Mouse (Mus musculus) hindbrain, embryonic 13.5 days (tissue): Measurements from ENCODE around the gene Adprhl1. TPM values are rescaled to one million over a fixed set of nuclear protein-coding genes. Genes with fewer than 3 reads are reported as not detected.

ENCODE experiments used
- ATAC-seq: fragments of 200-750 bp; cut with Nextera tagmentation; 2 replicates; pipeline ENCODE4 v1.8.0; 2017; ENCODE audit warnings: moderate TSS enrichment; ENCODE audit not compliant: low FRiP score
- H3K27ac ChIP-seq: fragments of 300-500 bp; sonication (generic); 2 replicates; pipeline ENCODE4 v1.5.1; 2015; ENCODE audit warnings: inconsistent platforms, mild to moderate bottlenecking, moderate library complexity
- H3K27me3 ChIP-seq: fragments of 300-500 bp; sonication (generic); 2 replicates; pipeline ENCODE4 v1.6.1; 2015; ENCODE audit warnings: mild to moderate bottlenecking, inconsistent platforms
- H3K36me3 ChIP-seq: fragments of 300-500 bp; sonication (generic); 2 replicates; pipeline ENCODE4 v1.6.1; 2015; ENCODE audit warnings: mild to moderate bottlenecking, inconsistent platforms
- H3K4me1 ChIP-seq: fragments of 300-500 bp; sonication (generic); replicated peaks from 2 replicates; pipeline ENCODE4 v1.6.1; 2015; ENCODE audit warnings: inconsistent platforms
- H3K4me2 ChIP-seq: fragments of 300-500 bp; sonication (generic); 2 replicates; pipeline ENCODE4 v1.6.1; 2015; ENCODE audit warnings: inconsistent platforms, mild to moderate bottlenecking, moderate library complexity
- H3K4me3 ChIP-seq: fragments of 300-500 bp; sonication (generic); 2 replicates; pipeline ENCODE4 v1.5.1; 2015; ENCODE audit warnings: mild to moderate bottlenecking, inconsistent platforms
- H3K9ac ChIP-seq: fragments of 300-500 bp; sonication (generic); 2 replicates; pipeline ENCODE4 v1.6.1; 2015; ENCODE audit warnings: mild to moderate bottlenecking, inconsistent platforms
- H3K9me3 ChIP-seq: fragments of 300-500 bp; sonication (generic); 2 replicates; pipeline ENCODE4 v1.6.1; 2016; ENCODE audit warnings: inconsistent platforms
- WGBS: fragments of 180-500 bp; shearing (Covaris S2); methylation state at CpG from one replicate; pipeline ENCODE4 v1.1.7; 2015; 5-methylcytosine and 5-hydroxymethylcytosine counted together
- polyA plus RNA-seq: library from polyadenylated mRNA; unstranded; fragments of >200 nt; fragmentation: Nextera tagmentation; extraction: Ambion mirVana; gene quantifications from 2 replicates; pipeline ENCODE4 v1.2.1, GENCODE M21; 2015

Adprhl1 gene
- polyA plus RNA-seq, 1 experiment from 2014 or later: 0.81 TPM

DNA sequence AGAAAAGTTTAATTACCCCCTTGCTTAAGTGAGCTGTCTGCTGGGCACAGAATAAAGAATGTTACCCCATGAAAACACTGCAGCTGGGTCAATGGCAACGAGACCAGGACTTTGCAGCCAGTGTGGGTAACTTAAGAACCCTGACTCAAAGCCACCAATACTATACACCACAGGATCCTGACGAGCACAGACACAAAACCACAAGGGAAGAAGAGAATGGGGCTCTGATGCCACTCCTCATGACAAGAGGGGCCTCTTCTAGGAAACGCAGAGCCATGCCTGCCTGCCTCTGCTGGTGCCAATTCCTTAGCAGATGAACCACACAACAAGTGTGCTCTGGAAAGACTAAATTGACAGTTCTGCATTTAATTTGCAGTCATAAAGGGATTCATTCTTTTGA lies 9.4 kb upstream of the Adprhl1 start:
- H3K4me1 ChIP-seq: no peaks in the 10 kb centered on the region
- no peaks in the 10 kb centered on the region for H3K27me3 ChIP-seq
- 72% methylated on average over 3 of the region's 3 CpGs for WGBS
- H3K4me2 ChIP-seq: no peak overlapping the region
- H3K9me3 ChIP-seq: no peaks in the 10 kb centered on the region
- no peak overlapping the region for H3K9ac ChIP-seq
- no peak overlapping the region for H3K27ac ChIP-seq
- no peak overlapping the region for H3K4me3 ChIP-seq
- no peak for ATAC-seq
- peaks cover 58% of the 10 kb centered on the region for H3K36me3 ChIP-seq

- Histone ChIP-seq H3K4me1 (no peaks in the 10 kb centered on the region), H3K36me3 (peaks cover 33% of the 10 kb centered on the region)
- no peak for ATAC-seq
Measured at GRCm38 (mm10) chr8:13253413-13253812, 549 bp downstream of the Adprhl1 start.

DNA sequence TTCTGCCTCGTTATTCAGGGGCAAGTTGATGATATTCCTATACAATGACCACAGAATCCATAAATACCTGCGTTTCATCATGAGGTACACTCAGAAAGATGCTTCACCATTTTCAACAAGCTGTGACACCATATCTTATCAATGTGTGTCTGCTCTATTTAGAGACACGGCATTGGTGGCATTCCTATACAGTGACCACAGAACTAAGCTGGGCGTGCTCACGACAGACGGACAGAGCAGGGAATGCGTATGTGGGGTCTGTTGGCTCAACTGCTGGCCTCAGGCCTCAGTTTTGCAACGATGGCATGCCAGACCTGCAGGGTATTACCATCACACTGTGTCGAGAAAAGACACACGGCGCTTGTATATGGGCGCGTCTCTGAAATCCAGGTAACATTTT lies 1.1 kb downstream of the Adprhl1 start:
- no peaks in the 10 kb centered on the region for H3K27me3 ChIP-seq
- no peak for ATAC-seq
- 92% methylated on average over 13 of the region's 13 CpGs for WGBS
- H3K27ac ChIP-seq: no peak overlapping the region
- H3K4me2 ChIP-seq: no peak overlapping the region
- no peak overlapping the region for H3K9ac ChIP-seq
- peaks cover 28% of the 10 kb centered on the region for H3K36me3 ChIP-seq
- H3K9me3 ChIP-seq: no peaks in the 10 kb centered on the region
- H3K4me1 ChIP-seq: no peaks in the 10 kb centered on the region
- H3K4me3 ChIP-seq: no peak overlapping the region

More at GRCm38 (mm10) chr8:13253413-13253812, 549 bp downstream of the Adprhl1 start:
- no peak overlapping the region for H3K4me3 ChIP-seq
- WGBS: 79% methylated on average over 5 of the region's 5 CpGs
- no peak overlapping the region for H3K4me2 ChIP-seq
- H3K27ac ChIP-seq: no peak overlapping the region
- H3K9ac ChIP-seq: no peak overlapping the region
- H3K9me3 ChIP-seq: no peaks in the 10 kb centered on the region
- H3K27me3 ChIP-seq: no peaks in the 10 kb centered on the region

DNA sequence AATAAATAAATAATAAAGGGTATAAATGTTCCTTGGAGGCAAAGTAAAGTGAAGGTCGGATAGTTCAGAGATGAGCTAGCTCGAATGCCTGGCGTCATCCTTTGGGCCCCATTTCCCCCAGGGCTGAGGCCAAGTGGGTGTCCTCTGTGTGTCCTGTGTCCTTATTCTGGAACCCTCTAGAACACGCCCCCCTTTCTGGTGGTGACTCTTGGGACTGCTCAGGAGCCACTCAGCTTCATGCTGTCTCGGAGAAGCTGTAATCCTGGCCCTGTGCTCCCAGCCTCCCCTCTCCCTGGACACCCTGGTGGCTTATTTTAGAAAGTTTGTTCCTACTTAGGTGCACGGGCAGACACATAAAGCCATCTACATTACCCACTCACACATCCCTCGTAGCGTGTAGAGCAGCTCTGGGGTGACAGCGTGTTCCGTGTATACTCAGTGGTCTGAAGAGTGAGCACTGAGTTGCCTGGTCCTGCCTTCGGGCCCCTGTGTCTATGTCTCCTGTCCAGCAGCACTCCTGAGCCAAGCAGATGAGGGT lies 9.6 kb downstream of the Adprhl1 start:
- no peak overlapping the region for H3K27ac ChIP-seq
- 87% methylated on average over 11 of the region's 11 CpGs for WGBS
- no peak for ATAC-seq
- no peaks in the 10 kb centered on the region for H3K36me3 ChIP-seq
- no peaks in the 10 kb centered on the region for H3K4me1 ChIP-seq
- no peaks in the 10 kb centered on the region for H3K9me3 ChIP-seq
- no peaks in the 10 kb centered on the region for H3K27me3 ChIP-seq
- no peak overlapping the region for H3K9ac ChIP-seq
- H3K4me3 ChIP-seq: no peak overlapping the region
- no peak overlapping the region for H3K4me2 ChIP-seq

DNA sequence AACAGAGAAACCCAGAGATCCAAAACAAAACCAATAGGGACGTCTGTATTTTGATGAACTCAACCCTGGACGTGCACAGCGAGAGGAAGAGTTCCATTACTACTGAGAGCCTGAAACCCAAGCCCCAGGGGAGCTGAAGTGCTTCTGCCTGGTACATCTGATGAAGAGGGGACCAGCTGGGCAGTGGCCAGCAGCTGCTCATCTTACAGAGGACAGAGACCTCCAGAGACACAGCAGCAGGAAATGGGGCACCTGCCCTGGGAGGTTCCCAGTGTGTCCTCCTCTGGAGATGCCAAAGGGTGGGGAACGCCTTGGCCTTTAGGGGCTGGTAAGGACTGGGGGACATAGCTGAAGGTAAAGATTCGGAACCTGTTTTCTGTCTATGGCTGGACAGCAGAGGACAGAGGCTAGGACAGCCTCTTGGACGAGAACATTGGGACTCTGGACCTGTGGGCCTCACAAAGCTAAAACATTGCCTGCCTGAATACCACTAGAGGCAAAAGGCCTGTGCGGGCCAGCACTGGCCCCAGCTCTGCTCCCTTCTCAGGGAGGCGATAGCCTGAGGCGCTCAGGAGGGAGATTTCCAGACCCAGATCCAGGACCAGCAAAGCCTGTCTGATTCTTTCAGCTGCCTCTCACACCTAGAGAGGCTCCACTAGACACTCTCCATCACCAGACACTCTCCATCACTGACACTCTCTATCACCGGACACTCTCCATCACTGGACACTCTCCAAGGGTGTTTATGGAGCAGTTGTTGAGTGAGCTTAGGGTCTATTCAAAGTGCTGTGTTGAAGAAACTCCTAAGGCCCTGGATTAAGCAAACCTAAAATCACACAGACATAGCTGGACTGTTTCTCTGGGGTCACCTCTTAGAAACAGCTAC lies 10.7 kb downstream of the Adprhl1 start:
- Histone ChIP-seq H3K4me2 (no peak overlapping the region), H3K9ac (no peak overlapping the region), H3K4me3 (no peak overlapping the region), H3K27ac (no peak overlapping the region), H3K9me3 (no peaks in the 10 kb centered on the region), H3K27me3 (no peaks in the 10 kb centered on the region), H3K4me1 (no peaks in the 10 kb centered on the region), H3K36me3 (no peaks in the 10 kb centered on the region)
- no peak for ATAC-seq
- 81% methylated on average over 10 of the region's 10 CpGs for WGBS

GRCm38 (mm10) chr8:13240691-13241090 lies 13.3 kb downstream of the Adprhl1 start:
- H3K4me1 ChIP-seq: no peaks in the 10 kb centered on the region
- ATAC-seq: no peak
- 89% methylated on average over 7 of the region's 7 CpGs for WGBS
- H3K9me3 ChIP-seq: no peaks in the 10 kb centered on the region
- H3K4me3 ChIP-seq: no peak overlapping the region
- no peak overlapping the region for H3K4me2 ChIP-seq
- H3K36me3 ChIP-seq: no peaks in the 10 kb centered on the region
- 0 out of 2 replicates have a peak, but pooled peaks cover 4% of the 10 kb centered on the region for H3K27me3 ChIP-seq
- H3K9ac ChIP-seq: no peak overlapping the region
- H3K27ac ChIP-seq: no peak overlapping the region

DNA sequence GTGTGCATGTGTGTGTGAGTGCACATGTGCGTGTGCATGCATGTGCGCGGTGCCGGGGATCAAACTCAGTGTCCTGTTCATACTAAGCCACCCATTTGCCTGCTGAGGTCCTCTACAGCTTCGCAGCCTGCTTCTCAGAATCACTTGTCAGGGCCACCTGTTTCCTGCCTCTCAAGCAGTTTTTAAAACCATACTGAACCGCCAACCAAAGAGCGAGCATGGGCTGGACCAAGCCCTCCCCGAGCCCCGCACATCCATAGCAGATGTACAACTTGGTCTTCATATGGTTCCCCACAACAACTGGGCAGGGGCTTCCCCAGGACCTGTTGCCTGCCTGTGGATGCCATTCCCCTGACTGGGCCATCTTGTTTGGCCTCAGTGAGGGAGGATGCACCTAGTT lies 13.9 kb downstream of the Adprhl1 start:
- Histone ChIP-seq H3K4me3 (no peak overlapping the region), H3K27me3 (0 out of 2 replicates have a peak, but pooled peaks cover 4% of the 10 kb centered on the region), H3K9me3 (no peaks in the 10 kb centered on the region), H3K4me2 (no peak overlapping the region), H3K27ac (no peak overlapping the region), H3K36me3 (no peaks in the 10 kb centered on the region), H3K9ac (no peak overlapping the region), H3K4me1 (no peaks in the 10 kb centered on the region)
- no peak for ATAC-seq
- 92% methylated on average over 9 of the region's 9 CpGs for WGBS

- no peaks in the 10 kb centered on the region for H3K9me3 ChIP-seq
- WGBS: 90% methylated on average over 13 of the region's 13 CpGs
Measured at GRCm38 (mm10) chr8:13234803-13235202, 19.2 kb downstream of the Adprhl1 start.

DNA sequence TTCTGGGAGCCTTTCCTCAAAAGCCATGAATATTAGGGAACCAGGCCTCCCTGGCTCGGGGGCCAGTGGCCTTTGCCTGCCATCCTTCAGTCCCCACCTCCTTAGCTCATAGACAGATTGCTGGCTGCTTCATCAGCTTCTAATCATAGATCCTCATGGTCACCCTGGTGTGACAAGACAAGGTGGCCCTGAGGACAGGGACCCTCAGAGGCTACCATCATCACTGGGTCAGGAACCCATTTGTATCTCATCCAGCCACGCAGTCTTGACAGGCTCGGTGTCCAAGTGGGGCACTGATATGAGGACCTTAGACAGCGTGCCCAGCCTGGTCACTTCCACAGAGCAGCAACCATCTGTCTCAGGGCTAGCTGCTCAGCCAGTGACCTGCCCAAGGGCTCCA lies 23.5 kb downstream of the Adprhl1 start:
- 91% methylated on average over 4 of the region's 4 CpGs for WGBS
- no peak overlapping the region for H3K4me3 ChIP-seq
- no peak overlapping the region for H3K27ac ChIP-seq
- no peak for ATAC-seq
- no peaks in the 10 kb centered on the region for H3K9me3 ChIP-seq
- peaks cover 3% of the 10 kb centered on the region; the same call in 1 of the 2 replicates for H3K4me1 ChIP-seq
- no peak overlapping the region for H3K9ac ChIP-seq
- H3K4me2 ChIP-seq: no peak overlapping the region
- H3K36me3 ChIP-seq: no peaks in the 10 kb centered on the region
- 0 out of 2 replicates have a peak, but pooled peaks cover 2% of the 10 kb centered on the region for H3K27me3 ChIP-seq

More at GRCm38 (mm10) chr8:13234803-13235202, 19.2 kb downstream of the Adprhl1 start:
- H3K27me3 ChIP-seq: 0 out of 2 replicates have a peak, but pooled peaks cover 6% of the 10 kb centered on the region
- no peaks in the 10 kb centered on the region for H3K36me3 ChIP-seq
- no peak for ATAC-seq
- H3K4me2 ChIP-seq: no peak overlapping the region
- H3K4me1 ChIP-seq: no peaks in the 10 kb centered on the region
- no peak overlapping the region for H3K4me3 ChIP-seq
- H3K27ac ChIP-seq: no peak overlapping the region
- no peak overlapping the region for H3K9ac ChIP-seq

DNA sequence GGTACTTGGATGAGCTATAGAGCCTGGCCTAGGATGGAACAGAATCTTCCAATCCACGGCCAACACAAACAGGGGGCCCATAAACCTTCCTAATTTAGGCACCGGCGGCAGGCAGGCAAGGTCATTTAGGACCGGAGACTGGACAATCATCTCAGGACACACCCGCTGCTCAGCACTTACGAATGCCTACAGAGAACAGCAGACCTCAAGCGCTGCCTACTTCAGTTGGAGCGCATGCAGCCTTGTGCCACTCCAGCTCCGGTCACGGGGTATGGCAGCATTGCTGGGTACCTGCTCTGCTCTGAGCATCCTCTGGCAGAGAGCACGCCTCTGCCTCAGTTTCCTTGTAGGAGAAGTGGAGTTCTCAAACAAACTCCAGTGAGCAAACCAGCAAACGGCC lies 24.2 kb downstream of the Adprhl1 start:
- no peak overlapping the region for H3K27ac ChIP-seq
- ATAC-seq: no peak
- H3K36me3 ChIP-seq: no peaks in the 10 kb centered on the region
- H3K27me3 ChIP-seq: 0 out of 2 replicates have a peak, but pooled peaks cover 2% of the 10 kb centered on the region
- no peak overlapping the region for H3K9ac ChIP-seq
- WGBS: 90% methylated on average over 12 of the region's 12 CpGs
- H3K4me2 ChIP-seq: no peak overlapping the region
- H3K4me3 ChIP-seq: no peak overlapping the region
- peaks cover 3% of the 10 kb centered on the region; the same call in 1 of the 2 replicates for H3K4me1 ChIP-seq
- H3K9me3 ChIP-seq: no peaks in the 10 kb centered on the region

- H3K4me3 ChIP-seq: no peak overlapping the region
- no peak overlapping the region for H3K9ac ChIP-seq
- no peak overlapping the region for H3K27ac ChIP-seq
- H3K4me2 ChIP-seq: no peak overlapping the region
- H3K9me3 ChIP-seq: no peaks in the 10 kb centered on the region
- no peaks in the 10 kb centered on the region for H3K36me3 ChIP-seq
- WGBS: 58% methylated on average over 9 of the region's 9 CpGs
- no peak for ATAC-seq
- peaks cover 3% of the 10 kb centered on the region; the same call in 1 of the 2 replicates for H3K4me1 ChIP-seq
- 0 out of 2 replicates have a peak, but pooled peaks cover 2% of the 10 kb centered on the region for H3K27me3 ChIP-seq
Measured at GRCm38 (mm10) chr8:13228923-13229610, 24.9 kb downstream of the Adprhl1 start.

- Histone ChIP-seq H3K4me2 (no peak overlapping the region), H3K36me3 (no peaks in the 10 kb centered on the region), H3K4me1 (peaks cover 3% of the 10 kb centered on the region; the same call in 1 of the 2 replicates), H3K27ac (no peak overlapping the region), H3K9me3 (no peaks in the 10 kb centered on the region), H3K9ac (no peak overlapping the region), H3K27me3 (0 out of 2 replicates have a peak, but pooled peaks cover 6% of the 10 kb centered on the region), H3K4me3 (no peak overlapping the region)
- no peak for ATAC-seq
- 71% methylated on average over 3 of the region's 3 CpGs for WGBS
Measured at GRCm38 (mm10) chr8:13227184-13227583, 26.8 kb downstream of the Adprhl1 start.
